Mouse (Mus musculus) lung, embryonic 16.5 days (tissue): ENCODE data around the gene Tssk1. TPM values are rescaled to one million over a fixed set of nuclear protein-coding genes. Genes with fewer than 3 reads are reported as not detected.

Source experiments
- ATAC-seq: fragments of 200-750 bp; cut with Nextera tagmentation; 2 replicates; pipeline ENCODE4 v1.8.0; 2017; ENCODE audit warnings: low read depth, mild to moderate bottlenecking, moderate library complexity
- H3K27ac ChIP-seq: fragments of 300-500 bp; sonication (generic); 2 replicates; pipeline ENCODE4 v1.5.1; 2014; ENCODE audit warnings: mild to moderate bottlenecking, control low read depth, low read length
- H3K27me3 ChIP-seq: fragments of 300-500 bp; sonication (generic); 2 replicates; pipeline ENCODE4 v1.6.1; 2014; ENCODE audit warnings: low read depth, low read length, mixed read lengths; ENCODE audit not compliant: control insufficient read depth, insufficient read depth
- H3K36me3 ChIP-seq: fragments of 300-500 bp; sonication (generic); 2 replicates; pipeline ENCODE4 v1.6.1; 2014; ENCODE audit warnings: low read length; ENCODE audit not compliant: control insufficient read depth, insufficient read depth
- H3K4me1 ChIP-seq: fragments of 300-500 bp; sonication (generic); replicated peaks from 2 replicates; pipeline ENCODE4 v1.6.1; 2014; ENCODE audit warnings: low read length, mixed read lengths; ENCODE audit not compliant: control insufficient read depth, insufficient read depth
- H3K4me2 ChIP-seq: fragments of 300-500 bp; sonication (generic); 2 replicates; pipeline ENCODE4 v1.6.1; 2014; ENCODE audit warnings: low read depth, low read length, control low read depth
- H3K4me3 ChIP-seq: fragments of 300-500 bp; sonication (generic); 2 replicates; pipeline ENCODE4 v1.5.1; 2014; ENCODE audit warnings: mild to moderate bottlenecking, low read length, control low read depth
- H3K9ac ChIP-seq: fragments of 300-500 bp; sonication (generic); 2 replicates; pipeline ENCODE4 v1.6.1; 2014; ENCODE audit warnings: low read length, control low read depth
- H3K9me3 ChIP-seq: fragments of 300-500 bp; sonication (generic); 2 replicates; pipeline ENCODE4 v1.6.1; 2016; ENCODE audit warnings: low read length; ENCODE audit not compliant: control insufficient read depth
- WGBS: fragments of 180-500 bp; shearing (Covaris S2); extraction: QIAGEN DNeasy Blood & Tissue Kit; methylation state at CpG from one replicate; pipeline ENCODE4 v1.1.7; 2014; 5-methylcytosine and 5-hydroxymethylcytosine counted together
- polyA plus RNA-seq: library from polyadenylated mRNA; unstranded; fragments of >200 nt; fragmentation: Nextera tagmentation; extraction: Ambion mirVana; gene quantifications from 2 replicates; pipeline ENCODE4 v1.2.1, GENCODE M21; 2015

The Tssk1 gene
- polyA plus RNA-seq, 1 experiment from 2014 or later, result not detected

GRCm38 (mm10) chr16:17920586-17920985 lies 26.6 kb downstream of the Tssk1 start:
- peaks cover 9% of the 10 kb centered on the region for H3K4me1 ChIP-seq
- H3K4me2 ChIP-seq, result peak overlapping the region; percentile 96
- ATAC-seq, result no peak
- H3K27ac ChIP-seq, result no peak overlapping the region
- no peaks in the 10 kb centered on the region for H3K9me3 ChIP-seq
- H3K9ac ChIP-seq, result peak overlapping the region; percentile 92
- H3K4me3 ChIP-seq, result no peak overlapping the region
- peaks cover 1% of the 10 kb centered on the region for H3K36me3 ChIP-seq
- H3K27me3 ChIP-seq, result peaks cover 35% of the 10 kb centered on the region
- WGBS, result 16% methylated on average over 20 of the region's 20 CpGs

GRCm38 (mm10) chr16:17921325-17922162 lies 27.5 kb downstream of the Tssk1 start:
- Histone ChIP-seq H3K9me3 (no peaks in the 10 kb centered on the region), H3K27me3 (peaks cover 25% of the 10 kb centered on the region), H3K4me3 (peak overlapping the region; percentile 90), H3K9ac (peak overlapping the region; percentile 92), H3K27ac (peak overlapping the region; percentile 79), H3K4me1 (peaks cover 9% of the 10 kb centered on the region), H3K36me3 (peaks cover 6% of the 10 kb centered on the region), H3K4me2 (peak overlapping the region; percentile 96)
- peak; percentile 98 for ATAC-seq
- 2% methylated on average over 47 of the region's 47 CpGs for WGBS

- no peaks in the 10 kb centered on the region for H3K9me3 ChIP-seq
- peak overlapping the region; percentile 96 for H3K4me2 ChIP-seq
- peak overlapping the region; percentile 79 for H3K27ac ChIP-seq
- peaks cover 9% of the 10 kb centered on the region for H3K4me1 ChIP-seq
- H3K36me3 ChIP-seq, result peaks cover 6% of the 10 kb centered on the region
- under 1% methylated on average over 14 of the region's 14 CpGs for WGBS
- peaks cover 19% of the 10 kb centered on the region for H3K27me3 ChIP-seq
- H3K9ac ChIP-seq, result peak overlapping the region; percentile 92
- H3K4me3 ChIP-seq, result peak overlapping the region; percentile 90
- peak; percentile 4; the same call in 1 of the 2 replicates for ATAC-seq
Measured at GRCm38 (mm10) chr16:17922163-17922538, 28.1 kb downstream of the Tssk1 start.

GRCm38 (mm10) chr16:17927351-17928082 lies 33.5 kb downstream of the Tssk1 start:
- ATAC-seq, result peak; percentile 50
- Histone ChIP-seq H3K27me3 (no peaks in the 10 kb centered on the region), H3K4me2 (peak overlapping the region; percentile 97), H3K4me1 (peaks cover 2% of the 10 kb centered on the region; the same call in 1 of the 2 replicates), H3K36me3 (peaks cover 6% of the 10 kb centered on the region), H3K27ac (peak overlapping the region; percentile 90), H3K4me3 (peak overlapping the region; percentile 88), H3K9ac (peak overlapping the region; percentile 85), H3K9me3 (no peaks in the 10 kb centered on the region)
- under 1% methylated on average over 62 of the region's 72 CpGs for WGBS

GRCm38 (mm10) chr16:17928087-17928580 lies 34.1 kb downstream of the Tssk1 start, which contains the start of gene Slc25a1:
Gene Slc25a1 (minus strand): TSS chr16:17928219.
- Histone ChIP-seq H3K36me3 (peaks cover 6% of the 10 kb centered on the region), H3K9me3 (no peaks in the 10 kb centered on the region), H3K4me1 (no peaks in the 10 kb centered on the region; the same call in 1 of the 2 replicates), H3K4me3 (peak within 1 kb of the TSS; percentile 88), H3K27ac (peak within 1 kb of the TSS; percentile 90), H3K9ac (peak within 1 kb of the TSS; percentile 85), H3K27me3 (no peaks in the 10 kb centered on the region), H3K4me2 (peak within 1 kb of the TSS; percentile 97)
- WGBS, result under 1% methylated on average over 47 of the region's 47 CpGs
- peak; percentile 84 for ATAC-seq

- peak overlapping the region; percentile 85 for H3K9ac ChIP-seq
- no peaks in the 10 kb centered on the region; the same call in 1 of the 2 replicates for H3K4me1 ChIP-seq
- ATAC-seq, result peak; percentile 79
- peak overlapping the region; percentile 90 for H3K27ac ChIP-seq
- peak overlapping the region; percentile 97 for H3K4me2 ChIP-seq
- peaks cover 6% of the 10 kb centered on the region for H3K36me3 ChIP-seq
- no peaks in the 10 kb centered on the region for H3K9me3 ChIP-seq
- 0% methylated on average over 9 of the region's 9 CpGs for WGBS
- H3K27me3 ChIP-seq, result no peaks in the 10 kb centered on the region
- H3K4me3 ChIP-seq, result peak overlapping the region; percentile 88
Measured at GRCm38 (mm10) chr16:17928627-17929104, 34.6 kb downstream of the Tssk1 start.

GRCm38 (mm10) chr16:17929211-17929610 lies 35.2 kb downstream of the Tssk1 start:
- Histone ChIP-seq H3K4me3 (no peak overlapping the region), H3K4me1 (no peaks in the 10 kb centered on the region; the same call in 1 of the 2 replicates), H3K27me3 (no peaks in the 10 kb centered on the region), H3K36me3 (peaks cover 6% of the 10 kb centered on the region), H3K9ac (no peak overlapping the region), H3K9me3 (no peaks in the 10 kb centered on the region), H3K4me2 (no peak overlapping the region), H3K27ac (peak overlapping the region; percentile 90)
- 19% methylated on average over 2 of the region's 2 CpGs for WGBS
- no peak for ATAC-seq

GRCm38 (mm10) chr16:17929631-17930030 lies 35.6 kb downstream of the Tssk1 start:
- no peak overlapping the region for H3K4me2 ChIP-seq
- no peak overlapping the region for H3K4me3 ChIP-seq
- no peaks in the 10 kb centered on the region; the same call in 1 of the 2 replicates for H3K4me1 ChIP-seq
- 67% methylated on average over 2 of the region's 2 CpGs for WGBS
- peaks cover 6% of the 10 kb centered on the region for H3K36me3 ChIP-seq
- no peak overlapping the region for H3K27ac ChIP-seq
- no peak overlapping the region for H3K9ac ChIP-seq
- no peak for ATAC-seq
- H3K9me3 ChIP-seq, result no peaks in the 10 kb centered on the region
- no peaks in the 10 kb centered on the region for H3K27me3 ChIP-seq
